Mouse (Mus musculus) CH12.LX (cell line): Measurements from ENCODE around the gene Lmnb2. TPM values are rescaled to one million over a fixed set of nuclear protein-coding genes. Genes with fewer than 3 reads are reported as not detected.

Experiments used
- DNase-seq: peaks from one replicate; pipeline ENCODE4 v3.0.0-alpha.2; 2013; ENCODE audit errors: extremely low read depth
- H3K27ac ChIP-seq: 2 replicates; pipeline ENCODE4 v1.5.1; 2012; ENCODE audit warnings: low read depth, mild to moderate bottlenecking, control low read depth, moderate library complexity; ENCODE audit not compliant: insufficient read depth
- H3K27me3 ChIP-seq: replicated peaks from 2 replicates; pipeline ENCODE3; 2012; ENCODE audit warnings: inconsistent platforms
- H3K36me3 ChIP-seq, 2 experiments: replicated peaks in 1 of 2; 2 replicates each; pipeline versions ENCODE3 to v1.6.1; 2012; ENCODE audit warnings: inconsistent platforms in 1 of 2, low read length in 1 of 2, mild to moderate bottlenecking in 1 of 2, mixed read lengths in 1 of 2, moderate library complexity in 1 of 2; ENCODE audit not compliant: control insufficient read depth in 1 of 2, insufficient read depth in 1 of 2
- H3K4me1 ChIP-seq, 2 experiments: 2 replicates each; pipeline ENCODE4 v1.6.1; 2012; ENCODE audit warnings: inconsistent platforms in 1 of 2, moderate library complexity in 1 of 2; ENCODE audit not compliant: insufficient read depth in 2 of 2, control insufficient read depth in 1 of 2
- H3K4me2 ChIP-seq: 2 replicates; pipeline ENCODE4 v1.6.1; 2012; ENCODE audit warnings: low read depth, mild to moderate bottlenecking, control low read depth; ENCODE audit not compliant: poor library complexity, insufficient read depth, severe bottlenecking
- H3K4me3 ChIP-seq, 3 experiments: fragments of 150-350 bp in 1 of 3; sonication (generic) in 1 of 3; replicated peaks in 1 of 3; 2 replicates each; pipeline versions ENCODE3 to v1.5.1; 2011 to 2012; ENCODE audit warnings: low read depth in 2 of 3, low read length in 2 of 3, mild to moderate bottlenecking in 2 of 3, moderate library complexity in 2 of 3, control low read depth in 1 of 3, improper control_type of control experiment in 1 of 3, inconsistent platforms in 1 of 3, mixed read lengths in 1 of 3; ENCODE audit not compliant: poor library complexity in 1 of 3
- H3K79me2 ChIP-seq: replicated peaks from 2 replicates; pipeline ENCODE4 v1.6.1; 2012; ENCODE audit warnings: mild to moderate bottlenecking, moderate library complexity; ENCODE audit not compliant: control insufficient read depth, poor library complexity, insufficient read depth, severe bottlenecking; ENCODE audit errors: extremely low read depth
- H3K9ac ChIP-seq: 2 replicates; pipeline ENCODE4 v1.6.1; 2012; ENCODE audit warnings: low read depth, mild to moderate bottlenecking, control low read depth, moderate library complexity; ENCODE audit not compliant: insufficient read depth
- H3K9me3 ChIP-seq: replicated peaks from 2 replicates; pipeline ENCODE3; 2012; ENCODE audit warnings: low read length, inconsistent platforms, mixed read lengths
- BHLHE40 ChIP-seq: IDR thresholded peaks from 2 replicates; pipeline ENCODE4 v1.6.1; 2011; ENCODE audit warnings: mild to moderate bottlenecking, low read depth, low read length, improper control_type of control experiment
- CHD1 ChIP-seq: IDR thresholded peaks from 2 replicates; pipeline ENCODE4 v1.6.1; 2012; ENCODE audit warnings: low read depth, low read length, improper control_type of control experiment, inconsistent platforms
- CHD2 ChIP-seq: IDR thresholded peaks from 2 replicates; pipeline ENCODE4 v1.6.1; 2011; ENCODE audit warnings: low read length, improper control_type of control experiment
- E2F4 ChIP-seq: IDR thresholded peaks from 2 replicates; pipeline ENCODE4 v1.6.1; 2011; ENCODE audit warnings: low read depth, low read length, improper control_type of control experiment; ENCODE audit not compliant: insufficient replicate concordance
- EP300 ChIP-seq: IDR thresholded peaks from 2 replicates; pipeline ENCODE4 v1.6.1; 2011; ENCODE audit warnings: low read length, improper control_type of control experiment
- IRF4 ChIP-seq: IDR thresholded peaks from 2 replicates; pipeline ENCODE4 v1.6.1; 2014; ENCODE audit warnings: low read depth, mild to moderate bottlenecking, inconsistent platforms, low read length, improper control_type of control experiment
- JUND ChIP-seq: conservative IDR thresholded peaks from 2 replicates; pipeline ENCODE4 v1.6.1; 2011; ENCODE audit warnings: low read depth, low read length, improper control_type of control experiment
- KAT2A ChIP-seq: IDR thresholded peaks from 2 replicates; pipeline ENCODE4 v1.6.1; 2012; ENCODE audit warnings: low read length, improper control_type of control experiment, inconsistent platforms; ENCODE audit not compliant: insufficient replicate concordance
- MAFK ChIP-seq: IDR thresholded peaks from 2 replicates; pipeline ENCODE4 v1.6.1; 2011; ENCODE audit warnings: low read length, improper control_type of control experiment; ENCODE audit not compliant: insufficient replicate concordance
- MAZ ChIP-seq: IDR thresholded peaks from 2 replicates; pipeline ENCODE4 v1.6.1; 2012; ENCODE audit warnings: low read depth, mild to moderate bottlenecking, inconsistent platforms, low read length, improper control_type of control experiment, moderate library complexity
- MYC ChIP-seq: IDR thresholded peaks from 2 replicates; pipeline ENCODE4 v1.6.1; 2011; ENCODE audit warnings: low read depth, mild to moderate bottlenecking, improper control_type of control experiment, low read length
- NELFE ChIP-seq: IDR thresholded peaks from 2 replicates; pipeline ENCODE4 v1.6.1; 2011; ENCODE audit warnings: low read depth, low read length, improper control_type of control experiment
- POLR2A ChIP-seq: IDR thresholded peaks from 2 replicates; pipeline ENCODE4 v1.6.1; 2011; ENCODE audit warnings: low read depth, mild to moderate bottlenecking, improper control_type of control experiment, low read length
- RAD21 ChIP-seq: IDR thresholded peaks from 2 replicates; pipeline ENCODE4 v1.6.1; 2011; ENCODE audit warnings: low read depth, mild to moderate bottlenecking, low read length, improper control_type of control experiment, moderate library complexity
- SIN3A ChIP-seq: IDR thresholded peaks from 2 replicates; pipeline ENCODE4 v1.6.1; 2012; ENCODE audit warnings: low read length, improper control_type of control experiment, inconsistent platforms
- TBP ChIP-seq: conservative IDR thresholded peaks from 2 replicates; pipeline ENCODE4 v1.6.1; 2011; ENCODE audit warnings: low read depth, low read length, improper control_type of control experiment
- TCF12 ChIP-seq: IDR thresholded peaks from 2 replicates; pipeline ENCODE4 v1.6.1; 2014; ENCODE audit warnings: low read depth, mild to moderate bottlenecking, inconsistent platforms, low read length, improper control_type of control experiment
- UBTF ChIP-seq: IDR thresholded peaks from 2 replicates; pipeline ENCODE4 v1.6.1; 2012; ENCODE audit warnings: low read depth, mild to moderate bottlenecking, inconsistent platforms, low read length, improper control_type of control experiment, moderate library complexity
- USF1 ChIP-seq: IDR thresholded peaks from 2 replicates; pipeline ENCODE4 v1.6.1; 2014; ENCODE audit warnings: low read depth, mild to moderate bottlenecking, inconsistent platforms, low read length, improper control_type of control experiment
- USF2 ChIP-seq: conservative IDR thresholded peaks from 2 replicates; pipeline ENCODE4 v1.6.1; 2011; ENCODE audit warnings: low read depth, low read length, improper control_type of control experiment
- ZMIZ1 ChIP-seq: IDR thresholded peaks from 2 replicates; pipeline ENCODE4 v1.6.1; 2012; ENCODE audit warnings: low read depth, mild to moderate bottlenecking, inconsistent platforms, low read length, improper control_type of control experiment
- dilution Hi-C: fragments of 300-500 bp; cut with MboI; formaldehyde crosslinking; loops from 2 replicates; pipeline ENCODE4 v1.14.3; 2020; ENCODE audit warnings: low sequenced_read_pairs; ENCODE audit not compliant: extremely low pct_unique_long_range_greater_than_20kb, extremely low pct_ligation_motif_present
- in situ Hi-C: fragments of 300-500 bp; cut with MboI; formaldehyde crosslinking; loops from 3 replicates; pipeline ENCODE4 v1.14.3; 2019; ENCODE audit warnings: low sequenced_read_pairs, low pct_ligation_motif_present, low pct_unique_long_range_greater_than_20kb, mixed read lengths
- polyA plus RNA-seq: library from polyadenylated mRNA; unstranded; fragments of >175 nt; gene quantifications from 2 replicates; pipeline ENCODE4 v1.2.1, GENCODE M21; 2012; ENCODE audit warnings: low read depth; ENCODE audit not compliant: insufficient read length
- total RNA-seq, 2 experiments: library from RNA; depleted of rRNA; stranded (reverse); fragments of 300-350 nt in 1 of 2; fragments of >200 nt in 1 of 2; gene quantifications; 2 replicates each; pipeline ENCODE4 v1.2.3; 2012 to 2014

The Lmnb2 gene
- total and polyA plus RNA-seq, 3 experiments: 20.7 to 25.8 (median 23.7) TPM

GRCm38 (mm10) chr10:80874035-80874434 is 44.0 kb downstream of the Lmnb2 start:
- no peak overlapping the region for H3K9ac ChIP-seq
- no peaks in the 10 kb centered on the region for H3K9me3 ChIP-seq
- DNase-seq: no peak
- H3K79me2 ChIP-seq: no peaks in the 10 kb centered on the region
- H3K27me3 ChIP-seq: peaks cover 22% of the 10 kb centered on the region
- dilution Hi-C loops: no loop called here
- peaks cover 9 to 10% of the 10 kb centered on the region in 2 experiments for H3K4me1 ChIP-seq
- no peak overlapping the region for H3K4me2 ChIP-seq
- TF ChIP-seq SIN3A: no peak
- TF ChIP-seq MAFK: no peak
- TF ChIP-seq TCF12: no peak
- no peak for TF ChIP-seq USF1
- TF ChIP-seq JUND: no peak
- no peak for TF ChIP-seq IRF4
- TF ChIP-seq E2F4: no peak
- TF ChIP-seq CHD1: no peak
- TF ChIP-seq POLR2A: no peak
- no peak for TF ChIP-seq KAT2A
- no peak for TF ChIP-seq TBP
- TF ChIP-seq EP300: no peak
- no peak overlapping the region for H3K27ac ChIP-seq
- peaks cover 0 to 2% of the 10 kb centered on the region in 2 experiments for H3K36me3 ChIP-seq
- no peak overlapping the region for H3K4me3 ChIP-seq
- in situ Hi-C loops: no loop called here

- no peak within 1 kb of the TSS for H3K4me3 ChIP-seq
- H3K9ac ChIP-seq: no peak within 1 kb of the TSS
- H3K36me3 ChIP-seq: peaks cover 14 to 25% of the 10 kb centered on the region in 2 experiments
- H3K27ac ChIP-seq: no peak within 1 kb of the TSS
- no peak within 1 kb of the TSS for H3K4me2 ChIP-seq
- no peak for DNase-seq
- H3K79me2 ChIP-seq: no peaks in the 10 kb centered on the region
- dilution Hi-C loops (no loop called here), in situ Hi-C loops (no loop called here)
- H3K9me3 ChIP-seq: no peaks in the 10 kb centered on the region
- TF ChIP-seq UBTF: no peak
- H3K4me1 ChIP-seq: peaks cover 3 to 4% of the 10 kb centered on the region in 2 experiments; a peak in 3 of 4 replicates
- peaks cover 5% of the 10 kb centered on the region for H3K27me3 ChIP-seq
Measured at GRCm38 (mm10) chr10:80871581-80871980, 46.5 kb downstream of the Lmnb2 start, which contains the start of gene Tmprss9. Gene Tmprss9, plus strand, starts transcription at chr10:80871848.

GRCm38 (mm10) chr10:80870993-80871392 is 47.1 kb downstream of the Lmnb2 start:
- no peak overlapping the region for H3K4me3 ChIP-seq
- peaks cover 4% of the 10 kb centered on the region for H3K27me3 ChIP-seq
- H3K27ac ChIP-seq: no peak overlapping the region
- DNase-seq: no peak
- H3K9ac ChIP-seq: no peak overlapping the region
- H3K79me2 ChIP-seq: no peaks in the 10 kb centered on the region
- no peak for TF ChIP-seq CHD2
- TF ChIP-seq ZMIZ1: no peak
- no peak for TF ChIP-seq USF2
- TF ChIP-seq SIN3A: no peak
- no peak for TF ChIP-seq RAD21
- no peak for TF ChIP-seq MAZ
- TF ChIP-seq BHLHE40: no peak
- TF ChIP-seq MYC: no peak
- no peak for TF ChIP-seq E2F4
- no peak for TF ChIP-seq USF1
- TF ChIP-seq NELFE: no peak
- in situ Hi-C loops (no loop called here), dilution Hi-C loops (no loop called here)
- H3K4me1 ChIP-seq: peaks cover 3 to 4% of the 10 kb centered on the region in 2 experiments; a peak in 3 of 4 replicates
- peaks cover 19 to 31% of the 10 kb centered on the region in 2 experiments for H3K36me3 ChIP-seq
- H3K9me3 ChIP-seq: no peaks in the 10 kb centered on the region
- no peak overlapping the region for H3K4me2 ChIP-seq
